Mouse (Mus musculus) left cerebral cortex, postnatal 14 days (tissue): Measurements from ENCODE around the gene Slc25a19. TPM values are rescaled to one million over a fixed set of nuclear protein-coding genes. Genes with fewer than 3 reads are reported as not detected.

ENCODE experiments used
- DNase-seq, 2 experiments: peaks; one replicate each; pipeline ENCODE4 v3.0.0; 2021 to 2022; ENCODE audit warnings: low spot score in 2 of 2, mixed read lengths in 1 of 2
- intact Hi-C: fragments of 180-260 bp; cut with DNase I; formaldehyde crosslinking; loops from one replicate; pipeline ENCODE4 v1.15.1; 2025
- total RNA-seq, 2 experiments: library from RNA; stranded (reverse); gene quantifications; 2 replicates each; pipeline ENCODE4 v1.2.3; 2021

Slc25a19 gene
- total RNA-seq, 2 experiments from 2014 or later, result 55.1 to 58.1 TPM

- intact Hi-C loops, result loop anchor here (10.0 kb wide), 1 partner anchor 114 kb away; the partner anchor contains the start of gene Nt5c
- DNase-seq, result peak; percentile 39 to 57
Observed at GRCm38 (mm10) chr11:115608421-115609399, 19.4 kb downstream of the Slc25a19 start.

GRCm38 (mm10) chr11:115606733-115607132, 21.4 kb downstream of the Slc25a19 start:
- intact Hi-C loops, result loop anchor here (10.0 kb wide), 1 partner anchor 112 kb away; the partner anchor contains the start of gene Nt5c
- no peak for DNase-seq

DNA sequence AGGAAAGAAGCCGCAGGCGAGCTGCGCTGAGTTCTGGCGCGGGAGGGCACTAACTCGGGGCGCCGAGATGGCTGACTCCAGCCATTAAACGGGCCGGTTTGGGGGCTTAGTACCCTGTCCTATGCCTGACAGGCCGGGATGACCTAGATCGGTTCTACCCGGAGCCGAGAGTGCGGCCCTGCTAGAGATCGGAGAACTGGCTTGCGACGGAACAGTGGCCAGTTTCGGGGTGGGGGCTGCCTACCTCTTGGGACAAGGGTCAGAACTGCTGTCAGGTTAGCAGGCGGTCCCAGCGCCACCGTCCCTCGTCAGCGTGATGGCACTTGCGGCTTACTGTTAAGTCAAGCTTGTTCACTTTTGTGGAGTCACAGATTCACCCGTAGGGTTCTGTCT, 23.8 kb downstream of the Slc25a19 start:
- intact Hi-C loops, result loop anchor here (10.0 kb wide), 1 partner anchor 109 kb away; the partner anchor contains the start of gene Nt5c
- peak in 1 of 2 experiments; percentile 28 for DNase-seq

- intact Hi-C loops, result loop anchor here (10.0 kb wide), 1 partner anchor 109 kb away; the partner anchor contains the start of gene Nt5c
Observed at GRCm38 (mm10) chr11:115603476-115604303, 24.4 kb downstream of the Slc25a19 start, which contains the start of the genes Mrps7 and Gga3. Gene Mrps7, plus strand, starts transcription at chr11:115603925. Gene Gga3, minus strand, starts transcription at chr11:115604051.

DNA sequence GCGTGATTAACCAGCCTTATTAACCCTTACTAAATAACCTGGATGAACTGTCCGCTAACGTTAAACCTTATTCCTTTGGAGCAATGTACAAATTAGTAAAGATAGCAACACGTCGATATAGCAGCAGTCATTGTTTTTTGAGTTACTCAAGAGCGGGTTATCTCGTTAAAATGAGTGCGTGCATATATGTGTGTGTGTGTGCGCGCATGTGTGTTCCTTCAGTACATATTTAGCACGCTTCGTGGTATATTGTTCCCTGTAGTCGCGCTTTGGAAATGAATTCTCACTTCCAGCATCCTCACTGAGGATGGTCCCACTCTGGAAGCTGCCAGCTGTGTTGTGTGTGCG, 25.0 kb downstream of the Slc25a19 start:
- DNase-seq, result peak in 1 of 2 experiments; percentile 33
- intact Hi-C loops, result loop anchor here (10.0 kb wide), 1 partner anchor 108 kb away; the partner anchor contains the start of gene Nt5c

More at GRCm38 (mm10) chr11:115603476-115604303, 24.4 kb downstream of the Slc25a19 start, which contains the start of the genes Mrps7 and Gga3:
- peak; percentile 87 to 89 for DNase-seq

DNA sequence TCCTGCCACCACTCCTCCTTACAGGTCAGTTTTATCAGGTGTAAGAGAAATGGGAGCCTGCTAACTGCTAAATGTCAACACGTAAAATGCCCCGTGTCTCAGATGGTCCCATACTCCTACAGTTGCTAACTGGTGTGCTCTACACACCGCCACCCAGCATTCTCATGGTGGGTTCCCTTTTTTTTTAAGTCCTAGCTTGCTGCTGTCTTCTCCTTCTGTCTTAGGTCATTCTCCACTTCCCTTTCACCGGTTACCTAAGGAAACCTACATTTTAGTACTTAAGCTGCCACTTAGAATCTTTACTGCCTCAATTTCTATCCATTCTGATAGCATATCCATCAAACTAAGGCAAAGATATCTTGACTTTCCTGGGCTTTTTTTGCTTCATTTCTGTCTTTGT, 26.9 kb downstream of the Slc25a19 start:
- DNase-seq, result no peak
- intact Hi-C loops, result loop anchor here (10.0 kb wide), 1 partner anchor 106 kb away; the partner anchor contains the start of gene Nt5c

GRCm38 (mm10) chr11:115600743-115601142, 27.4 kb downstream of the Slc25a19 start:
- DNase-seq, result no peak
- intact Hi-C loops, result loop anchor here (10.0 kb wide), 1 partner anchor 106 kb away; the partner anchor contains the start of gene Nt5c

DNA sequence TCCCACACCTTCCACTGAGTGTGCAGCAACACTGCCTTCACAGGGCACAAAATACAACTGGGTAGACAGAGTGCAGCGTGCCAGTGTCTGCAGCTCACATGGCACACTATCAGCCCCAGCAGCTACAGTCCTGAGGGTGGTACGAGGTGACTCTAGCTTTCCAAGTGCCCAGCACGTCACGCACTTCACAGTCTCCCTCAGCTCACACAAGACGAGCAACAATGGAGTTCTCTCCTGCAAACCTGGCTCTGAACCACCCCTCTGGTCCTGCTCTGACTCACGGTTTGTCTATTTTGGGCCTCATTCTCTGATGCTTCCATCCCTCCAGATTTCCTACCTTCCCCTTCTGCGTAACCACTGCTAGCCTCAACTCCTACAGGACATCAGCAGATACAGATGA, 28.4 kb downstream of the Slc25a19 start:
- DNase-seq, result peak in 1 of 2 experiments; percentile 36
- intact Hi-C loops, result loop anchor here (10.0 kb wide), 1 partner anchor 105 kb away; the partner anchor contains the start of gene Nt5c

GRCm38 (mm10) chr11:115598309-115598708, 29.8 kb downstream of the Slc25a19 start:
- DNase-seq, result no peak
- intact Hi-C loops, result no loop called here

DNA sequence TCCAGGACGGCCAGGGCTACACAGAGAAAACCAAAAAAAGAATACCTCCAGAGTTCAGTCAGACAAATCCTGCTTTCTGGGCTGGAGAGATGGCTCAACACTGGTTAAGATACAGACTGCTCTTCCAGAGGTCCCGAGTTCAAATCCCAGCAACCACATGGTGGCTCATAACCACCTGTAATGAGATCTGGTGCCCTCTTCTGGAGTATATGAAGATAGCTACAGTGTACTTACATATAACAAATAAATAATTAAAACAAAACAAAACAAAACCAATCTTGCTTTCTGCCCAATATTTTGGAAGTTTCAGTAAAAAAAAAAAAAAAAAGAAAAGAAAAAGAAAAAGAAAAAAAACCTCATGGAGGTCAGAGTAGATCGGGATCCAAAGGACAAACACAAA, 32.9 kb downstream of the Slc25a19 start:
- DNase-seq, result no peak
- intact Hi-C loops, result no loop called here

DNA sequence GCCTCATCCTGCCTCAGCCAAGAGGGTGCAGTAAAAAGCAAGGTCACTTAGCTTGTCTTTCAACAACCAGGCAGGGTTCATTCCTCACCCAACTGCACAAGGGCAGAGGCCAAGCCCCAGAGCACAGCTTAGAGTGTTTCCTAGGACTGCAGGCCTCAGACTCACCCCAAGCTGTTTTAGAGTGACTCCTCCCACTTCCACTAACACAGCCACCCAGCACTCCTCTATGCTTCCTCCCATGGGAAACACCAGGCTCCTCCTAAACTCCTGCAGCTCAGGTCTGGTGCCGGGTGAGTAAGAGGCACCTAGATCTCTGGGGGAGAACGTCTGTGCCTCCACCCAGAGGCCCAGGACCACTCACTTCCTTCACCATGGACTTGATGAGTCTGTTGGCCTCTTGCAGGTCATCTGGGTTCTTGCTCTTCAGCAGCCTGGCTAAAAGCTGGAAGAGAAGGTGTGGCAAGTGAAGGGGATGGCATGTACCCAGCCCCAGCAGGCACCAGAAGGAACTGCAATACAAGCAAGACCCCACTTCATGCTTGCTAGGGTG, 37.5 kb downstream of the Slc25a19 start:
- intact Hi-C loops, result no loop called here
- DNase-seq, result no peak

DNA sequence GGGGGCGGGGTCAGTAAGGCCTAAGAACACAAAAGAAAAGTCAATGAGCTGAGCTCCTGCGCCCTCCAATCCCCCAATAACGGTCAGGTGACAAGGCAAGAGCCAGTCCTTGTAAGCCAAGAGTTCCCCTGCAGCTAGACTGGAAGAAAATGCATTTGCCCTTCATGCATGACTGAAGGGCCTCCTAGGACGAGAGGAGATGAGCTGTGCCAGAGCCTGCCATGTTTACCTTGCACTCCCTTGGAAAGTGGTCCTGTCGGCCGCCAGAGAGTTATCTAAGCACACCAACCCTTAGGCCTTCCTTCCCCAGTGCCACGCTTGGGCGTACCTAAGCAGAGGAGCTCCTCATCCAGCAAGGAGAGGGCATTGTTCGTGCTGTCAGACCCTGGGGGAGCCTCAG, 40.1 kb downstream of the Slc25a19 start:
- DNase-seq, result no peak
- intact Hi-C loops, result loop anchor here (10.0 kb wide), 1 partner anchor 103 kb away; no protein-coding TSS in a partner anchor

DNA sequence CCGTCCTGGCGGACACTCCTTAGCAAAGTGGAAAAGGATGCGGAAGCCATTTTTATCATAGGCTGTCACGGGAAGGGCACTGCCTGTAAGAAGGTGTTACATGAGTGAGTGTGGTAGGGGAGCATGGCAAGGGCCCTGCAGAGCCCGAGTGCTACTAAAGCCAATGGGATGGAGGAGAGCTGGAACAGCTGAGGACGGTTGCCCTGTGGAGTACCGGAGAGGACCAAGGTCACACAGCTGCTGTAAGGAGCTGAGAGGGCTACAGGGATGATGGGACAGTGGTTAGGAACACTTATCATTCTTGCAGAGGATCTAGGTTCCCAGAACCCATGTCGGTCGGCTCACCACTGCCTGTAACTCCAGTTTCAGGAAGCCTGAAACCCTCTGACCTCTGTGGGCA, 41.7 kb downstream of the Slc25a19 start:
- intact Hi-C loops, result loop anchor here (10.0 kb wide), 1 partner anchor 102 kb away; no protein-coding TSS in a partner anchor
- DNase-seq, result no peak

- no peak for DNase-seq
- intact Hi-C loops, result loop anchor here (10.0 kb wide), 1 partner anchor 101 kb away; no protein-coding TSS in a partner anchor
Observed at GRCm38 (mm10) chr11:115585573-115586100, 42.5 kb downstream of the Slc25a19 start.

- intact Hi-C loops, result loop anchor here (10.0 kb wide), 1 partner anchor 100 kb away; no protein-coding TSS in a partner anchor
- DNase-seq, result no peak
Observed at GRCm38 (mm10) chr11:115584376-115585073, 43.6 kb downstream of the Slc25a19 start.

- no peak for DNase-seq
- intact Hi-C loops, result loop anchor here (10.0 kb wide), 1 partner anchor 98 kb away; no protein-coding TSS in a partner anchor
Observed at GRCm38 (mm10) chr11:115582913-115583606, 45.0 kb downstream of the Slc25a19 start.

DNA sequence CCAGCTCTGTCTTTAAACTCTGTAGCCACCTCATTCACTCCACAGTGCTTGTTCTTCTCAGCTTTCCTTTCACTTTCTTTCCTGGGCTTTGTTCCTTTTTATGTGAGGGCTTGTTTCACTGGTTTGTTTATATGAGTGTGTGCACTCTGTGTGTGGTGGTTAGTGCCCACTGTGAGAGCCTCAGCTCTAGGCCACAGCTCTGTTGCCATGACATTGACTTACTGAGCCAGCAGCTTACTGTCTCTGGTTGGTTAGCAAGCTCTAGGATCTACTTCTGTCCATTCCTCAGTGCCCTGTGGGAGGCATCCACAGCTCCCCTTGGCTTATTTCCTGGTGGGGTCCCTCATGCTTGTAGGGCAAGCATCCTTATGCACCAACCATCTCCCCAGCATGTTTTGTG, 49.0 kb downstream of the Slc25a19 start:
- intact Hi-C loops, result no loop called here

More for the DNA sequence above, 49.0 kb downstream of the Slc25a19 start:
- no peak for DNase-seq
